Mouse (Mus musculus): ENCODE measurements around the gene Zfp866. TPM values are rescaled to one million over a fixed set of nuclear protein-coding genes. Genes with fewer than 3 reads are reported as not detected.

The Zfp866 gene
- polyA plus RNA-seq, 1 experiment from 2014 or later, result 46.1 TPM

Other genes with a start within 250 kb of the Zfp866 start
- gene Zfp868, start 165.6 kb downstream of the Zfp866 start, polyA plus RNA-seq (2015; fragmentation: Nextera tagmentation; extraction: Ambion mirVana), result 39.5 and 41.8 TPM in 2 replicates
- gene Zfp964, start 136.7 kb downstream of the Zfp866 start, polyA plus RNA-seq (2015; fragmentation: Nextera tagmentation; extraction: Ambion mirVana), result 2.6 and 3.0 TPM in 2 replicates
- 26.1 and 27.5 TPM in 2 replicates for gene Zfp869, start 80.5 kb downstream of the Zfp866 start, polyA plus RNA-seq (2015; fragmentation: Nextera tagmentation; extraction: Ambion mirVana)
- gene Zfp963, start 41.2 kb downstream of the Zfp866 start, polyA plus RNA-seq (2015; fragmentation: Nextera tagmentation; extraction: Ambion mirVana), result 9.1 and 10.6 TPM in 2 replicates
- gene Gm20422, start 16.3 kb downstream of the Zfp866 start, polyA plus RNA-seq (2015; fragmentation: Nextera tagmentation; extraction: Ambion mirVana), result 0.23 TPM in 1 of 2 replicates, not detected in the other
- gene Atp13a1, start within 50 bp of the Zfp866 start, polyA plus RNA-seq (2015; fragmentation: Nextera tagmentation; extraction: Ambion mirVana), result 59.1 and 59.8 TPM in 2 replicates
- gene Gmip, start 17.5 kb upstream of the Zfp866 start, polyA plus RNA-seq (2015; fragmentation: Nextera tagmentation; extraction: Ambion mirVana), result 38.5 and 43.2 TPM in 2 replicates
- 0.76 and 0.80 TPM in 2 replicates for gene Lpar2, start 31.3 kb upstream of the Zfp866 start, polyA plus RNA-seq (2015; fragmentation: Nextera tagmentation; extraction: Ambion mirVana)
- 58.2 and 62.1 TPM in 2 replicates for gene Pbx4, start 41.3 kb upstream of the Zfp866 start, polyA plus RNA-seq (2015; fragmentation: Nextera tagmentation; extraction: Ambion mirVana)
- gene Cilp2, start 96.5 kb upstream of the Zfp866 start, polyA plus RNA-seq (2015; fragmentation: Nextera tagmentation; extraction: Ambion mirVana), result 5.8 and 5.9 TPM in 2 replicates
- 4.5 and 4.7 TPM in 2 replicates for gene Tssk6, start 111.0 kb upstream of the Zfp866 start, polyA plus RNA-seq (2015; fragmentation: Nextera tagmentation; extraction: Ambion mirVana)
- gene Ndufa13, start 111.4 kb upstream of the Zfp866 start, polyA plus RNA-seq (2015; fragmentation: Nextera tagmentation; extraction: Ambion mirVana), result 171 and 172 TPM in 2 replicates
- gene Yjefn3, start 111.5 kb upstream of the Zfp866 start, polyA plus RNA-seq (2015; fragmentation: Nextera tagmentation; extraction: Ambion mirVana), result 9.6 and 12.2 TPM in 2 replicates
- 27.2 and 31.7 TPM in 2 replicates for gene Gatad2a, start 205.2 kb upstream of the Zfp866 start, polyA plus RNA-seq (2015; fragmentation: Nextera tagmentation; extraction: Ambion mirVana)

Measured in midbrain, embryonic 15.5 days (tissue).